9 mouse cellular contexts compared by ENCODE assay signal in the genomic region with DNA sequence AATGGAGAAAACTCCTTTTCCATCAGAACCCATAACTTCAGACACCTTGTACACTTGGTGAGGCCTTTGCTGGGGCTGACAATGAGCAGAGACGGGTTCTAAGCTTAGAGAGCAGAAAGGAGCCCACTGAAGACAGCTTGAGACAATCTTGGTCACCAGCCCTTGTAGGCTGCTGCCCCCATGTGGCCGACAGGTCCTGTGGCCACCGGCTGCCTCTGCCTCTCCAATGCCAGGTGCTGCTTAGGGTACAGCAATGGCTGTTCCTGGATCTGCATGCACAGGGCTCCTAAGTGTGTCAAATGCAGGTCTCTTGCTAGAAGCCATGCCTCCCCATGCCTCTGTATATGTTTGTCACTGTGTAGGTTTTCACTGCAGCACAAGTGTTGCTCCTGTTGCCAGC. TPM values are rescaled to one million over a fixed set of nuclear protein-coding genes. Genes with fewer than 3 reads are reported as not detected.
DNase-seq lines count a peak whose midpoint lies in the region; ATAC-seq lines count a peak whose summit lies in the region.
"Had no signal": no experiment of that assay in that cellular context is flagged by ENCODE, and none has a peak within 500 bp of the region (broad histone marks: within the 10 kb centered on the region; RNA-seq: fewer than 3 reads in every experiment).

No protein-coding gene starts in this region.

- no peaks in the 10 kb centered on the region for H3K9me3 ChIP-seq in hindbrain, embryonic 14.5 days (ENCODE audit: control insufficient read depth, low read length)

- no peak overlapping the region for H3K27ac ChIP-seq in hindbrain, embryonic 14.5 days

- H3K27me3 ChIP-seq in hindbrain, embryonic 14.5 days (ENCODE audit: control insufficient read depth, insufficient read depth, low read length), result no peaks in the 10 kb centered on the region
- H3K27me3 ChIP-seq: megakaryocyte, embryonic 14.5 days had no signal

- peak; percentile 90 for DNase-seq in NIH3T3 (ENCODE audit: low read depth)
- peak; percentile 57 for DNase-seq in cerebellum, adult 9-11 months
- DNase-seq in frontal cortex, postnatal 14 days (ENCODE audit: low spot score in 2 of 2), result peak; percentile 61 to 69
- DNase-seq in hindbrain, embryonic 14.5 days (ENCODE audit: low spot score), result peak; percentile 68
- DNase-seq in layer of hippocampus, postnatal 36 days, result peak; percentile 65 to 70
- peak; percentile 91 for DNase-seq in lung, postnatal 36 days
- DNase-seq in right cerebral cortex, adult 18-20 months, result peak; percentile 74
- peak; percentile 28 for DNase-seq in urinary bladder, postnatal 10 days (ENCODE audit: low spot score)

- peaks cover 94% of the 10 kb centered on the region for H3K36me3 ChIP-seq in hindbrain, embryonic 14.5 days (replicated peaks; ENCODE audit: control insufficient read depth, insufficient read depth)

- H3K4me1 ChIP-seq in hindbrain, embryonic 14.5 days (replicated peaks; ENCODE audit: control insufficient read depth, insufficient read depth, low read length), result no peaks in the 10 kb centered on the region

- H3K4me3 ChIP-seq in hindbrain, embryonic 14.5 days (replicated peaks; ENCODE audit: low read length), result no peak overlapping the region
- H3K4me3 ChIP-seq: megakaryocyte, embryonic 14.5 days had no signal

- H3K4me2 ChIP-seq in hindbrain, embryonic 14.5 days (replicated peaks), result no peak overlapping the region

- ATAC-seq in hindbrain, embryonic 14.5 days (ENCODE audit: low FRiP score), result peak; percentile 54; the same call in 1 of the 2 replicates

- no peak overlapping the region for H3K9ac ChIP-seq in hindbrain, embryonic 14.5 days

- 30% methylated on average over 3 of the region's 3 CpGs for WGBS in hindbrain, embryonic 14.5 days

RNA-seq across cellular contexts. Expression of a gene that starts 47.0 kb away (rescaled TPM):
- 6.8 and 9.5 TPM in 2 replicates for polyA plus RNA-seq in hindbrain, embryonic 14.5 days (2014; fragmentation: Nextera tagmentation; extraction: Ambion mirVana)
- total RNA-seq in layer of hippocampus, postnatal 36 days (2021), result 10 to 100 TPM; 16.4 to 18.5 TPM

RNA-seq across cellular contexts. Expression of a gene that starts 55.4 kb away (rescaled TPM):
- polyA plus RNA-seq in hindbrain, embryonic 14.5 days (2014; fragmentation: Nextera tagmentation; extraction: Ambion mirVana), result 59.3 and 60.5 TPM in 2 replicates
- 10 to 100 TPM; 63.6 to 73.8 TPM for total RNA-seq in layer of hippocampus, postnatal 36 days (2021)

Comparison
In these comparisons a context has a peak if more than half of its experiments do, and no peak if none do; other contexts are left out.
1. DNase-seq: peak in every context shown above with its lines; median percentile 91 in lung, postnatal 36 days; 90 in NIH3T3; 74 in right cerebral cortex, adult 18-20 months; 68 in hindbrain, embryonic 14.5 days; 68 in layer of hippocampus, postnatal 36 days; 65 in frontal cortex, postnatal 14 days; 57 in cerebellum, adult 9-11 months; 28 in urinary bladder, postnatal 10 days.